Mouse (Mus musculus) cerebellum, postnatal 36 days (tissue): Measurements from ENCODE around the gene Gm37419.
A peak's percentile ranks its signal among the peaks of the same experiment; 100 is the strongest.

ENCODE experiments used
- DNase-seq, 2 experiments: peaks; one replicate each; pipeline ENCODE4 v3.0.0; 2021 to 2022; ENCODE audit warnings: mixed read lengths in 2 of 2

The Gm37419 gene

GRCm38 (mm10) chr16:23980201-23980870, 7.9 kb upstream of the Gm37419 start:
- DNase-seq: no peak

GRCm38 (mm10) chr16:23980991-23981720, 7.1 kb upstream of the Gm37419 start:
- peak in 1 of 2 experiments; percentile 37 for DNase-seq

GRCm38 (mm10) chr16:23981925-23982851, 6.1 kb upstream of the Gm37419 start:
- peak; percentile 82 to 87 for DNase-seq

GRCm38 (mm10) chr16:23982891-23983588, 5.2 kb upstream of the Gm37419 start:
- peak; percentile 88 to 89 for DNase-seq

- peak; percentile 92 to 97 for DNase-seq
Measured at GRCm38 (mm10) chr16:23984183-23984582, 4.1 kb upstream of the Gm37419 start.

GRCm38 (mm10) chr16:23984760-23985466, 3.4 kb upstream of the Gm37419 start:
- peak; percentile 50 to 71 for DNase-seq

- DNase-seq: peak; percentile 63 to 65
Measured at GRCm38 (mm10) chr16:23985467-23985861, 2.8 kb upstream of the Gm37419 start.

GRCm38 (mm10) chr16:23986176-23986575, 2.1 kb upstream of the Gm37419 start:
- peak in 1 of 2 experiments; percentile 44 for DNase-seq

GRCm38 (mm10) chr16:23986871-23987270, 1.4 kb upstream of the Gm37419 start:
- peak; percentile 45 to 65 for DNase-seq

GRCm38 (mm10) chr16:23987341-23988156, 733 bp upstream of the Gm37419 start:
- peak; percentile 64 to 73 for DNase-seq

GRCm38 (mm10) chr16:23988157-23988465, 171 bp upstream of the Gm37419 start:
- DNase-seq: no peak

GRCm38 (mm10) chr16:23989209-23990160, 1.2 kb downstream of the Gm37419 start:
- peak; percentile 59 to 71 for DNase-seq

- peak in 1 of 2 experiments; percentile 34 for DNase-seq
Measured at GRCm38 (mm10) chr16:23990161-23990970, 2.1 kb downstream of the Gm37419 start.

- peak; percentile 94 to 98 for DNase-seq
Measured at GRCm38 (mm10) chr16:23991170-23991569, 2.9 kb downstream of the Gm37419 start.

- no peak for DNase-seq
Measured at GRCm38 (mm10) chr16:23991846-23992580, 3.7 kb downstream of the Gm37419 start.

- DNase-seq: no peak
Measured at GRCm38 (mm10) chr16:23993351-23994321, 5.4 kb downstream of the Gm37419 start.

GRCm38 (mm10) chr16:23996342-23996741, 8.1 kb downstream of the Gm37419 start:
- no peak for DNase-seq
